In genomic region chr7:132726106-132726861, GRCm38 (mm10) we compare ENCODE assay signal across 8 mouse cellular contexts.
DNase-seq lines count a peak whose midpoint lies in the region; ATAC-seq and TF ChIP-seq lines count a peak whose summit lies in the region.

No protein-coding gene starts in this region.

- H3K9me3 ChIP-seq in kidney, embryonic 16.5 days (ENCODE audit: low read length), result no peaks in the 10 kb centered on the region
- no peaks in the 10 kb centered on the region for H3K9me3 ChIP-seq in liver, postnatal 0 days (ENCODE audit: low read length)

- no peak overlapping the region for H3K4me2 ChIP-seq in kidney, embryonic 16.5 days (replicated peaks; ENCODE audit: low read depth, low read length)
- H3K4me2 ChIP-seq in liver, postnatal 0 days (ENCODE audit: low read depth, low read length), result no peak overlapping the region

- no peak for DNase-seq in cerebellum, adult 2 months
- no peak for DNase-seq in cerebellum, adult 8-10 months
- no peak for DNase-seq in kidney, adult 18-20 months
- no peak for DNase-seq in liver, postnatal 0 days

- no peaks in the 10 kb centered on the region for H3K27me3 ChIP-seq in cerebellum, adult 2 months (ENCODE audit: control insufficient read depth, insufficient read depth, low read length)
- H3K27me3 ChIP-seq in kidney, embryonic 16.5 days (ENCODE audit: insufficient read depth, low read length), result no peaks in the 10 kb centered on the region
- no peaks in the 10 kb centered on the region for H3K27me3 ChIP-seq in liver, postnatal 0 days (ENCODE audit: insufficient read depth, low read length)

- H3K9ac ChIP-seq in kidney, embryonic 16.5 days (replicated peaks; ENCODE audit: low read length), result no peak overlapping the region
- no peak overlapping the region for H3K9ac ChIP-seq in liver, postnatal 0 days (replicated peaks)

- TF ChIP-seq CTCF in cerebellum, adult 2 months (IDR thresholded peaks at IDR 0.05; ENCODE audit: borderline replicate concordance, insufficient read depth, low read depth, low read length), result no peak
- TF ChIP-seq CTCF in bone marrow macrophage, adult 2 months (IDR thresholded peaks at IDR 0.05; ENCODE audit: low read depth, low read length), result no peak
- TF ChIP-seq CTCF in liver, postnatal 0 days (IDR thresholded peaks at IDR 0.05; ENCODE audit: low read depth), result no peak

- 51% methylated on average over 13 of the region's 13 CpGs for WGBS in cerebellum, adult 2 months
- 42% methylated on average over 13 of the region's 13 CpGs for WGBS in kidney, embryonic 16.5 days
- 73% methylated on average over 13 of the region's 13 CpGs for WGBS in liver, postnatal 0 days (ENCODE audit: insufficient replicate concordance)

- ATAC-seq in kidney, embryonic 16.5 days (ENCODE audit: low FRiP score, low TSS enrichment), result no peak
- no peak for ATAC-seq in liver, postnatal 0 days
- ATAC-seq in megakaryocyte-erythroid progenitor cell, adult 5-6 weeks (replicated peaks; ENCODE audit: low FRiP score, low TSS enrichment, poor library complexity, severe bottlenecking), result no peak
- no peak for ATAC-seq in inflammation-experienced regulatory T-cells, adult 6 months

- H3K4me1 ChIP-seq in cerebellum, adult 2 months (ENCODE audit: control insufficient read depth, insufficient read depth, low read length), result peaks cover 67% of the 10 kb centered on the region
- H3K4me1 ChIP-seq in kidney, embryonic 16.5 days (ENCODE audit: insufficient read depth, low read length), result peaks cover 17% of the 10 kb centered on the region; the same call in 1 of the 2 replicates
- H3K4me1 ChIP-seq in bone marrow macrophage, adult 2 months (ENCODE audit: control insufficient read depth, insufficient read depth, low read length), result peaks cover 71% of the 10 kb centered on the region
- peaks cover 49% of the 10 kb centered on the region for H3K4me1 ChIP-seq in liver, postnatal 0 days (ENCODE audit: insufficient read depth)

- no peak for TF ChIP-seq EP300 in liver, postnatal 0 days (IDR thresholded peaks at IDR 0.05; ENCODE audit: low read depth)

- TF ChIP-seq POLR2A in cerebellum, adult 2 months (IDR thresholded peaks at IDR 0.05; ENCODE audit: borderline replicate concordance, insufficient read depth, low read length), result no peak
- no peak for TF ChIP-seq POLR2A in bone marrow macrophage, adult 2 months (IDR thresholded peaks at IDR 0.05; ENCODE audit: borderline replicate concordance, low read depth, low read length)

- H3K36me3 ChIP-seq in kidney, embryonic 16.5 days (ENCODE audit: insufficient read depth, low read length), result no peaks in the 10 kb centered on the region
- peaks cover 25% of the 10 kb centered on the region for H3K36me3 ChIP-seq in liver, postnatal 0 days (replicated peaks; ENCODE audit: insufficient read depth, low read length)

- no peak overlapping the region for H3K4me3 ChIP-seq in cerebellum, adult 2 months (replicated peaks; ENCODE audit: insufficient read depth, low read depth, low read length)
- no peak overlapping the region for H3K4me3 ChIP-seq in kidney, embryonic 16.5 days (ENCODE audit: low read length)
- no peak overlapping the region for H3K4me3 ChIP-seq in bone marrow macrophage, adult 2 months (ENCODE audit: insufficient read depth, low read length)
- H3K4me3 ChIP-seq in liver, postnatal 0 days (ENCODE audit: low read depth, low read length), result peak overlapping the region; percentile 9; the same call in 1 of the 2 replicates

- H3K27ac ChIP-seq in cerebellum, adult 2 months (ENCODE audit: insufficient read depth, low read length), result peak overlapping the region; percentile 53; the same call in 1 of the 2 replicates
- peak overlapping the region; percentile 51 for H3K27ac ChIP-seq in kidney, embryonic 16.5 days (ENCODE audit: low read length)
- H3K27ac ChIP-seq in bone marrow macrophage, adult 2 months (ENCODE audit: insufficient read depth, low read depth, low read length), result peak overlapping the region; percentile 62
- H3K27ac ChIP-seq in liver, postnatal 0 days (ENCODE audit: low read depth), result peak overlapping the region; percentile 83
